Mouse (Mus musculus) thymus, adult 2 months (tissue): ENCODE results near the gene Pex14.

Source experiments
- CTCF ChIP-seq: fragments of 200-500 bp; IDR thresholded peaks from 2 replicates; pipeline ENCODE4 v1.5.1; 2012; ENCODE audit warnings: mild to moderate bottlenecking, control low read depth, low read length, moderate library complexity, borderline replicate concordance; ENCODE audit not compliant: control insufficient read depth, poor library complexity, insufficient read depth; ENCODE audit errors: extremely low read depth
- POLR2A ChIP-seq: fragments of 200-500 bp; IDR thresholded peaks from 2 replicates; pipeline ENCODE4 v1.6.1; 2012; ENCODE audit warnings: mild to moderate bottlenecking, low read length, control low read depth, moderate library complexity; ENCODE audit not compliant: control insufficient read depth, poor library complexity, insufficient read depth; ENCODE audit errors: extremely low read depth

DNA sequence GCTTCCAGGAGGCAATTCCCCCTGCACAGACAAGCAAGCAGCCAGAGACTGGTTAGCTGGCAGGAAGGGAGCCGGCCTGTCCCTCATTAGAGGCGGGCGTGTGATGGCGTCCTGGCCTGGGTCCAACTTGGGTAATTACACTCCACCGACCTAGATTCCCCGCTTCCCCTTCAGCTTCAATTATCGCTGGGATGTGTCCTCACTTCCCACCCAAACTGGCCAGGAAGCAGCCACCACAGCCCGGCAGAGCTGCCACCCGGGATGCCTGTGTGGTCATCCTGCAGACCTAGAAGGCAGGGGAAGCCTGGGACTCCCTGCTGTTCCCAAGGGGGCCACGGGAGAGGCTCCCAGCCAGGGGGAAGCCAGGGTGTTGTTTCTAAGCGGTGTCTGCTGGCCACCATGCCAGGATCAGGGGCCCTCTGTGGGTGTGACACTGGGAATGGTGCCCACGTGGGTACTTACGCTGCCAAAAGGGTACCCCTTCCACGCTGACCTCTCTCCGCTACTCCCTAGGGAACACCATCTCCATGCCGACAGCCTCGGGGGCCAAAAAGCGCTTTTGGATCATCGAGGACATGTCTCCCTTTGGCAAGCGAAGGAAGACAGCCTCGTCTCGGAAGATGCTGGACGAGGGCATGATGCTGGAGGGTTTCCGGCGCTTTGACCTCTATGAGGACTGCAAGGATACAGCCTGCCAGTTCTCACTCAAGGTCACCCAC is 148.6 kb downstream of the Pex14 start:
- TF ChIP-seq POLR2A (no peak), CTCF (no peak)
